Mouse (Mus musculus) R1 (cell line): ENCODE data around the gene Mbnl1.
A peak's percentile ranks its signal among the peaks of the same experiment; 100 is the strongest.

Experiments used
- DNase-seq: peaks from one replicate; pipeline ENCODE4 v3.0.0-alpha.2; 2018; ENCODE audit warnings: low read depth, low spot score

Mbnl1 gene

DNA sequence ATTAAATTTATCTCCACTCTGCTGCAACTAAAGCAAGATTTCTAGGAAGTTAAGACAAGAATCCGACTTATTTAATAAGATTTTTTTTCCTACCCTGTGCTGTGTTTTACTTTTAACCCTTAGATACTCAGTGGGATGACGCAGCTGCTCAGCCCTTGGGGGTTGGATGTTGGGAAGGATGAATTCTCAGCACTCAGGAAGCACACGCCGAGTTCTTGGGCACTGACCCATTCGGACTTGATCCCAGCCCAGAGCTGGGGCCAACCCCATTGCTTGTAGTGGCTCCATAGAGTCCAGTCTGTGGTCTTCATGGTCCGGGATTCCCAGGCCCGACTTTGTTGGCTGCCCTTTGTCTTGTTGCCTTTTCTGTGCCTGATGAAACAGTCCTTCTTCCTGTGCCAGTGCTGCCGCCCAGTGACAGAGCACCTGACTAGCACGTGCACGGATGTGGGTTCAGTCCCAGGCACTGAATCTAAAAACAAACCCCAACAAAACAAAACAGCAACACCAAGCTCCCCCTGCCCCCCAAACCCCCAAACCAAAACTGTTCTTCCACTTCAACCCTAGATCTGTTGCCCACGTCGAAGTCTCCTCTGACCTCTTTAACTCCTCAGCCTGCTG is 43.5 kb downstream of the Mbnl1 start:
- DNase-seq = peak; percentile 53

- DNase-seq = no peak
Measured at GRCm38 (mm10) chr3:60517234-60517787, 44.7 kb downstream of the Mbnl1 start.

GRCm38 (mm10) chr3:60519337-60519736 is 46.7 kb downstream of the Mbnl1 start:
- no peak for DNase-seq

DNA sequence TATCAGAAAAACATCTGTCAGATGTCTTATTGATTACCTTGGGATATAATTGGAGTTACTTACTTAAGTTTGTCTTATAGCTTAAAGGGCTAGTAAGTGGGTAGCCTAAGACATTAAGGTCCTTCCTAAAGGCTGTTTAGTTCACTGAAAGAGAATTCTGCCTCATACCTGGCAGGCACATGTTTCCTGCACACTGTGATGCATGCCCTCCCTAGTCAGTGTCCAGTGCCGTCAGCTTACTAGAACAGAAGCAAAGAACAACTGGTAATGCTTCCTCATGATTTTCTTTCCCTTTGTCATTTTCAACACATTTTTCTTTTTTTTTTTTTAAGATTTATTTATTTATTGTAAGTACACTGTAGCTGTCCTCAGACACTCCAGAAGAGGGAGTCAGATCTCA is 51.5 kb downstream of the Mbnl1 start:
- DNase-seq = no peak

GRCm38 (mm10) chr3:60531286-60531685 is 58.7 kb downstream of the Mbnl1 start:
- no peak for DNase-seq

DNA sequence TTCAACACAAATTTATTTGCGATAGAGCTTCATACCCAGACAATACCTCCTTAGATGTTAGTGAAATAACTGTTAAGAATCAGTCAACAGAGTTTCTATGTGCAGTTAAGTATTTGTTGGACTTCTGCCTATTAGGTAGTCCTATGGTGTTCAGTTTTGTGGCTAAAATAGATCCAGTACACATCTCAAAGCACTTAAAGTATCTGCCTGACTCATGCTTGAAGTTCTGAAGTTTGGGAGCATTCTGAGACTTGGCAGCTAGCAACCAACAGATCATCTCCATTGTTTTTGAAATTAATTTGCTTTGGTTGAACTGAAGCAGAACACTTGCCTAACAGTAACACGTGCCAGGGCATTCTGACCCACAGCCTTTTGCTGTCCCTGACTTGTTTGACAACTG is 59.2 kb downstream of the Mbnl1 start:
- no peak for DNase-seq

DNA sequence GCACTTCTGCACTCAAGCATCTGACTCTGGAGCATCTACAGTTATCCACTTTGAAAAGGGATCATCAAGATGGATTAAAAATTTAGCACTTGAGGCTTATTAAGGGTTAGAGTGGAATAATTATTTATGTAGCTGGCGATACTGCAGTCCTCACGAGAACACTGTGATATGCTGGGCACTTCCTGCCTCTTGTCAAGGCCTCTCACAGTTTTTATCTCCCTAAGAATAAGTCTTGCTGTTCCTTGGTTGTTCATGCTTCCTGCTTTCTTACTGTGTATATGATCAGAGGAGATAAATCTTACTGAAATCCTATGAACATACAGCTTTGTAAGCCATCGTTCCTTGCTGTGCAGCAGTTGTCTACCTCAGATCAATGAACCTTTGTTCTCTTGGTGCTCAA is 62.6 kb downstream of the Mbnl1 start:
- no peak for DNase-seq

DNA sequence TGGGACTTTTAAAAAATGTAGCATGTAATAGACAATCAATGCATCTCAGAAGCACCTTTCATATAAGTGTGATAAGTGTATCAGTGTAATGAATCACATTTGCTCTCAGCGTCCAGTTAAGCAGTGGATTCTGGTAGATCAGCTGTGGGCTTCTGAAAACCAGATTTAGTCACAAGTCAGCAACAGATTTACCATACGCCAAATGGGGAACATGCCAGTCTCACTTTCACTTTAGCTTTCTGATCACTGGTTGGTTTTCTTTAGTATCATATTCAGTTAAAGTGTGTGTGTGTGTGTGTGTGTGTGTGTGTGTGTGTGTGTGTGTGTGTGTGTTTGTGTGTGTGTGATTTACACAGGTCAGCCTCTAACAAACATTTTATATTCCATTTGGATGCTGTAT is 64.4 kb downstream of the Mbnl1 start:
- no peak for DNase-seq

DNA sequence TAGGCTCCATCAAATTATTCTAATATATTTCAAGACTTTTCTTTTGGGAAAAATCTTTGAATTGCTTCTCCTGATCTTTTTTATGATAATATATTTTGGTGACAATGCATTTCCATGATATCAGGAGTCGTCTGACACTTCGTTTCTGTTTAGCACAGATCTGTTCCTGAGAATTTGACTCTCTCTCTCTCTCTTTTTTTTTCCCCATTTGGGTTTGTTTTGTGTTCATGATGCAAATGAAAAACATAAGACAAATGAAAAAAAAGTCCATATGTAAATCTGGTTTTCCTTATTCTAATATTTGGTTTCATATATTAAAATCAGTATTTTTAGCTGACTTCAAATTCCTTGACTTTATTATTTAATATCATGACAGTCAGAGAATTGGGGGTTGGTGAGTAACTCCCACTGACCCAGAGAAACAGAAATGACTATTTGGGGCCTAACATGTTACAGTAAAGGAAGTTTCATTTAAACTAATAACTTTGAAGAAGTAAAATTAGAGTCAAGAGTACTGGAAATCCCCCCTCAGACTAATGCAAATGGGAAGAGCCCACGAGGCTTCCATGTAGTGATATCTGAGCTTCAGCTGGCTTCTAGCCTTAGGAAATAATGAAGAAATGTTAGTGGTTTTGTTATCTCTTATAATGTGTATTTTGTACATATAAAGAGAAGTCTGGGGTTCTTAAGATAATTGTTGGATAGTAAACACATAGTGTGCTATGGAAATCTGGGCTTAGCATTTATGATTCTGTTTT is 65.8 kb downstream of the Mbnl1 start:
- no peak for DNase-seq

GRCm38 (mm10) chr3:60541121-60541520 is 68.5 kb downstream of the Mbnl1 start:
- DNase-seq = no peak

- no peak for DNase-seq
Measured at GRCm38 (mm10) chr3:60546196-60546595, 73.6 kb downstream of the Mbnl1 start.

DNA sequence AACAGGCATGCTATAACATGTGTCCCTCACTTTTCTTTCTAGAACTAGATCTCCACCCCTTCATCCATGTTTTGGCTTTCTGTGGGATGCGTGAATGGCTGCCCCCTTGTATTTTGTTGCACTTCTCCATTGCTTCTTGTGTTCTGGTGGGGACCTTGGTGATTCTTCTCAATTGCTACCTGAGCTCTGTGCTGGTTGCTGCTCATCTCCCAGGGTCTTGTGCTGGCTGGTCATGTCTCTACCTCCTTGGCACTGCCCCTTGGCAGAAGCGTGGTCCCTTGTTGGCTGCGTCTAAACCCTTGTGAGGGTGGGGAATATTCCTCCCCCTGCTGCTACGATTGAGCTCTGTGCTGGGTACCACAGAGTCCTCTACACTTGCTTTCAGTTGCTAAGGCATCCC is 74.3 kb downstream of the Mbnl1 start:
- DNase-seq = no peak

- DNase-seq = no peak
Measured at GRCm38 (mm10) chr3:60550492-60550891, 77.9 kb downstream of the Mbnl1 start.

DNA sequence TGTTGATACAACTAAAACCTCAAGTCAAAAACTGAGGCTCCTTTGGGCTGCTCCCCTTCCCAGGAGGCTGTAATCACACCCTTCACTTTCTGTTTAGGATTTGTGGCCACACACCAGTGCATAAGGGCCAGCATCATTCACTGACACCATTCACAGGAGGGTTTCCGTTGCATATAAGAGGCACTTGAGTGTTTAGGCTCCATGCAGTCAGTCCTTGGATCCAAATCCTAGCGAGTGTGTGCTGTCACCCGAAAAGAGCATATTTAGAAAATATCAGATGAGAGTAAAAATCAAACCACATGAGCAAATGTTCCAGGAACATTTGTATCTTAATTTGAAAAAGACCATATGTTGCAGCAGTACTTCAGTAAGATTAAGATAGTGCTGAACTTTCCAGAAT is 79.0 kb downstream of the Mbnl1 start:
- DNase-seq = no peak

DNA sequence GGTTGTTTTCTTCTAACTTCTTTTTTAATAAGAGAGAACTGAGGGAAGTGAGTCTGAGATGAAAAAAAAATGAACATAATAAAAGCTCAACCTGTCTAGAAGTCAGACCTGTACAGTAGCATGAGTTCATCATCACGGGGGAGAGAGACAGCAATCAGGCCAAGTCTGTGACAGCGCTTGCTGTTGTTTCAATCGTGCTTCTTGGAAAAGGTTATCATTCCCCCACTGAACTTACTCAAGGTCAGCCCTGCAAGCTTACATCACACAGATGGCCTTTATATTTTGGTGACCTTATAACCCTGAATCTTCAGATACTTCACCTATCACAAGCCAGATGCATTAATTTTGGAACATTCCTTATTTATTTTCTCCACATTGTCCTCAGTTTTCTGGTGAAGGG is 80.4 kb downstream of the Mbnl1 start:
- DNase-seq = no peak

DNA sequence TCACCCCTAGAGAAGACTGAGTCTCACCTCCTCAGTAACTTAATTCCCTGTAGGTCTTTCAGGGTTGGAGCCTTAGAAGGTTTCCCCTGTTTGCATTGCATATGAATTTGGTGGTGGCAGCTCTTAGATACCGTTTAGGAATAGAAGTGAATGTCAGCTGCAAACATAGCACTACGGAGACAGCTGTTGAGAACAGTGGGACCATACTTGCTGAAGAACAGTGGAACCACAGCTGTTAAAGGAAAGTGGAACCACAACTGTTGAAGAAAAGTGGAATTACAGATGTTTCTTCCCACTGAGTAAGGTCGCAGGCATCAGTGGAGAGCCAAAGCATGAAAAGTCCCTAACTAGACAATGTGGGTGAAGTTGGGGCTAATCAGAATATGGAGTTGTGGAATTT is 84.0 kb downstream of the Mbnl1 start:
- DNase-seq = no peak

GRCm38 (mm10) chr3:60558252-60558862 is 85.7 kb downstream of the Mbnl1 start:
- DNase-seq = no peak

- no peak for DNase-seq
Measured at GRCm38 (mm10) chr3:60559762-60560161, 87.1 kb downstream of the Mbnl1 start.

- DNase-seq = no peak
Measured at GRCm38 (mm10) chr3:60563529-60564243, 91.1 kb downstream of the Mbnl1 start.

GRCm38 (mm10) chr3:60564244-60564643 is 91.6 kb downstream of the Mbnl1 start:
- DNase-seq = no peak

- no peak for DNase-seq
Measured at GRCm38 (mm10) chr3:60565204-60565603, 92.6 kb downstream of the Mbnl1 start.

DNA sequence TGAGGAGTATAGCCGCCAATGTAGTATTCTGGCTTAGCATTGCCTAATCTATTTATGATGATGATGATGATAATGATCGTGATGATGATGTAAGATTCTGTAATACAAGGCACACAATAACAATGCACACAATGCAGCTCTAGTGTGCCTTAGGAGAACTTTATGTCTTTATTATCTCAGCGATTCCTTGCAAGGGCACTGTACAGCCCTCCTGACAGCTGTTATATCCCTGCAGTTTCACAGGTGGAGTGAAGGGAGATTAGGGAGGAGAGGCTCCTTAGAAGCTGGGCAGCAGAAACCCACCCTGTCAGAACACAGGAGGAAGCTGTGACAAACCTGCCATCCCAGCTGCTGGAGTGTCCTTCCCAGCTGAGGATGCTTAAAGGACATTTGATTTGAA is 93.3 kb downstream of the Mbnl1 start:
- DNase-seq = no peak
